Mouse (Mus musculus) G1E (cell line): ENCODE results near the gene Spata6. TPM values are rescaled to one million over a fixed set of nuclear protein-coding genes. Genes with fewer than 3 reads are reported as not detected.

Experiments used
- ATAC-seq: 2 replicates; pipeline ENCODE4 v1.8.0; 2016; ENCODE audit warnings: mild to moderate bottlenecking; ENCODE audit not compliant: insufficient number of reproducible peaks, poor library complexity, low FRiP score, severe bottlenecking; ENCODE audit errors: extremely low read depth
- DNase-seq: peaks from one replicate; pipeline ENCODE4 v3.0.0; 2012; ENCODE audit warnings: low spot score
- H3K27me3 ChIP-seq: 2 replicates; pipeline ENCODE4 v1.6.1; 2012; ENCODE audit warnings: mild to moderate bottlenecking, low read length, inconsistent platforms; ENCODE audit not compliant: insufficient read depth
- H3K36me3 ChIP-seq: replicated peaks from 2 replicates; pipeline ENCODE3; 2012; ENCODE audit warnings: mild to moderate bottlenecking, inconsistent platforms
- H3K4me1 ChIP-seq: 2 replicates; pipeline ENCODE4 v1.6.1; 2012; ENCODE audit warnings: low read depth, low read length, inconsistent platforms, mixed read lengths; ENCODE audit not compliant: insufficient read depth
- H3K4me3 ChIP-seq: 2 replicates; pipeline ENCODE4 v1.5.1; 2012; ENCODE audit warnings: low read depth, mild to moderate bottlenecking, inconsistent platforms, low read length, moderate library complexity, mixed read lengths
- H3K9me3 ChIP-seq: replicated peaks from 2 replicates; pipeline ENCODE4 v1.6.1; 2012; ENCODE audit warnings: inconsistent platforms
- CTCF ChIP-seq: IDR thresholded peaks from 2 replicates; pipeline ENCODE4 v1.5.1; 2012; ENCODE audit warnings: low read depth, low read length, inconsistent platforms, mixed read lengths
- GATA1 ChIP-seq: IDR thresholded peaks from 2 replicates; pipeline ENCODE4 v1.6.1; 2012; ENCODE audit warnings: borderline replicate concordance, low read length, inconsistent platforms, mixed read lengths
- GATA2 ChIP-seq: IDR thresholded peaks from 2 replicates; pipeline ENCODE4 v1.6.1; 2012; ENCODE audit warnings: low read depth, low read length, inconsistent platforms, borderline replicate concordance
- POLR2AphosphoS5 ChIP-seq: IDR thresholded peaks from 2 replicates; pipeline ENCODE4 v1.6.1; 2012; ENCODE audit warnings: low read depth, low read length, inconsistent platforms; ENCODE audit not compliant: insufficient replicate concordance
- TAL1 ChIP-seq: conservative IDR thresholded peaks from 2 replicates; pipeline ENCODE4 v1.6.1; 2012; ENCODE audit warnings: low read depth, low read length, inconsistent platforms, mixed read lengths
- polyA plus RNA-seq: library from polyadenylated mRNA; stranded (reverse); fragments of >175 nt; gene quantifications from 2 replicates; pipeline ENCODE4 v1.2.3, GENCODE M21; 2012
- total RNA-seq, 2 experiments: library from RNA; stranded (forward) in 1 of 2; stranded (reverse) in 1 of 2; fragments of 200-1000 nt in 1 of 2; fragments of >200 nt in 1 of 2; fragmentation: Nextera tagmentation in 1 of 2; gene quantifications; 2 replicates each; pipeline ENCODE4 v1.2.3; 2014 to 2017

The Spata6 gene
- total and polyA plus RNA-seq, 3 experiments = 0.27 TPM; not detected in 2

- TF ChIP-seq CTCF (no peak), GATA1 (no peak), GATA2 (no peak)
Observed at GRCm38 (mm10) chr4:111682793-111683192, 37.0 kb upstream of the Spata6 start.

GRCm38 (mm10) chr4:111683843-111684242 is 35.9 kb upstream of the Spata6 start:
- ATAC-seq (no peak), DNase-seq (no peak)
- Histone ChIP-seq H3K4me1 (no peaks in the 10 kb centered on the region), H3K36me3 (no peaks in the 10 kb centered on the region), H3K4me3 (no peak overlapping the region), H3K27me3 (no peaks in the 10 kb centered on the region), H3K9me3 (peaks cover 10% of the 10 kb centered on the region)
- TF ChIP-seq POLR2AphosphoS5 (no peak), GATA2 (no peak), GATA1 (no peak), TAL1 (no peak), CTCF (no peak)

More at GRCm38 (mm10) chr4:111682793-111683192, 37.0 kb upstream of the Spata6 start:
- Histone ChIP-seq H3K9me3 (peaks cover 10% of the 10 kb centered on the region), H3K27me3 (no peaks in the 10 kb centered on the region), H3K4me3 (no peak overlapping the region), H3K36me3 (no peaks in the 10 kb centered on the region), H3K4me1 (no peaks in the 10 kb centered on the region)
- ATAC-seq (no peak), DNase-seq (no peak)

GRCm38 (mm10) chr4:111685951-111686350 is 33.8 kb upstream of the Spata6 start:
- ATAC-seq (no peak), DNase-seq (no peak)
- H3K36me3 ChIP-seq = no peaks in the 10 kb centered on the region
- H3K27me3 ChIP-seq = no peaks in the 10 kb centered on the region
- TF ChIP-seq POLR2AphosphoS5 (no peak), CTCF (no peak), TAL1 (no peak), GATA2 (no peak), GATA1 (no peak)
- no peak overlapping the region for H3K4me3 ChIP-seq
- H3K4me1 ChIP-seq = no peaks in the 10 kb centered on the region
- peaks cover 11% of the 10 kb centered on the region for H3K9me3 ChIP-seq

- Histone ChIP-seq H3K36me3 (no peaks in the 10 kb centered on the region), H3K27me3 (no peaks in the 10 kb centered on the region), H3K9me3 (peaks cover 11% of the 10 kb centered on the region), H3K4me1 (no peaks in the 10 kb centered on the region), H3K4me3 (no peak overlapping the region)
- TF ChIP-seq TAL1 (no peak), GATA1 (no peak), CTCF (no peak), GATA2 (no peak), POLR2AphosphoS5 (no peak)
- DNase-seq = no peak
- ATAC-seq = no peak
Observed at GRCm38 (mm10) chr4:111686951-111687350, 32.8 kb upstream of the Spata6 start.

- Histone ChIP-seq H3K27me3 (no peaks in the 10 kb centered on the region), H3K4me3 (no peak overlapping the region), H3K9me3 (peaks cover 11% of the 10 kb centered on the region), H3K36me3 (no peaks in the 10 kb centered on the region), H3K4me1 (no peaks in the 10 kb centered on the region)
- ATAC-seq = no peak
- DNase-seq = no peak
- TF ChIP-seq GATA2 = no peak
- TF ChIP-seq TAL1 = no peak
- no peak for TF ChIP-seq GATA1
- TF ChIP-seq POLR2AphosphoS5 = no peak
- TF ChIP-seq CTCF = no peak
Observed at GRCm38 (mm10) chr4:111687613-111688012, 32.2 kb upstream of the Spata6 start.

- H3K4me3 ChIP-seq = no peak overlapping the region
- no peaks in the 10 kb centered on the region for H3K27me3 ChIP-seq
- no peak for ATAC-seq
- TF ChIP-seq CTCF (no peak), GATA2 (no peak), POLR2AphosphoS5 (no peak), TAL1 (no peak), GATA1 (no peak)
- no peak for DNase-seq
- H3K36me3 ChIP-seq = no peaks in the 10 kb centered on the region
- peaks cover 6% of the 10 kb centered on the region; the same call in 1 of the 2 replicates for H3K9me3 ChIP-seq
- H3K4me1 ChIP-seq = no peaks in the 10 kb centered on the region
Observed at GRCm38 (mm10) chr4:111691057-111691543, 28.7 kb upstream of the Spata6 start.

- no peaks in the 10 kb centered on the region for H3K36me3 ChIP-seq
- ATAC-seq = no peak
- no peak overlapping the region for H3K4me3 ChIP-seq
- H3K9me3 ChIP-seq = peaks cover 5% of the 10 kb centered on the region
- H3K27me3 ChIP-seq = no peaks in the 10 kb centered on the region
- H3K4me1 ChIP-seq = no peaks in the 10 kb centered on the region
- DNase-seq = no peak
- no peak for TF ChIP-seq CTCF
- TF ChIP-seq POLR2AphosphoS5 = no peak
- TF ChIP-seq GATA2 = no peak
- no peak for TF ChIP-seq TAL1
- no peak for TF ChIP-seq GATA1
Observed at GRCm38 (mm10) chr4:111701381-111701780, 18.4 kb upstream of the Spata6 start.
